ENCODE assay signal across 8 mouse cellular contexts in genomic region chr8:72548644-72549313, GRCm38 (mm10). TPM values are rescaled to one million over a fixed set of nuclear protein-coding genes. Genes with fewer than 3 reads are reported as not detected.
A peak's percentile ranks its signal among the peaks of the same experiment; 100 is the strongest.
DNase-seq lines count a peak whose midpoint lies in the region; ATAC-seq and TF ChIP-seq lines count a peak whose summit lies in the region.

No protein-coding gene starts in this region.

- H3K9me3 ChIP-seq in G1E (replicated peaks), result no peaks in the 10 kb centered on the region
- no peaks in the 10 kb centered on the region for H3K9me3 ChIP-seq in forebrain, embryonic 10.5 days
- no peaks in the 10 kb centered on the region for H3K9me3 ChIP-seq in intestine, embryonic 15.5 days
- H3K9me3 ChIP-seq in megakaryocyte, embryonic 14.5 days, result no peaks in the 10 kb centered on the region

- H3K27me3 ChIP-seq in heart, adult 2 months (ENCODE audit: control insufficient read depth, insufficient read depth, low read length), result no peaks in the 10 kb centered on the region
- H3K27me3 ChIP-seq in G1E (ENCODE audit: insufficient read depth, low read length), result no peaks in the 10 kb centered on the region
- H3K27me3 ChIP-seq in forebrain, embryonic 10.5 days (ENCODE audit: poor library complexity, severe bottlenecking), result no peaks in the 10 kb centered on the region
- no peaks in the 10 kb centered on the region for H3K27me3 ChIP-seq in intestine, embryonic 15.5 days (replicated peaks)
- no peaks in the 10 kb centered on the region for H3K27me3 ChIP-seq in megakaryocyte, embryonic 14.5 days (replicated peaks)

- ATAC-seq in G1E (ENCODE audit: extremely low read depth, insufficient number of reproducible peaks, low FRiP score, poor library complexity, severe bottlenecking), result no peak
- ATAC-seq in intestine, embryonic 15.5 days, result peak; percentile 78

- peaks cover 8% of the 10 kb centered on the region for H3K79me2 ChIP-seq in heart, adult 2 months (replicated peaks; ENCODE audit: control insufficient read depth, insufficient read depth, low read length)

- H3K27ac ChIP-seq in heart, adult 2 months, result peak overlapping the region; percentile 85
- H3K27ac ChIP-seq in forebrain, embryonic 10.5 days, result peak overlapping the region; percentile 95
- peak overlapping the region; percentile 86 for H3K27ac ChIP-seq in intestine, embryonic 15.5 days

- no peak for TF ChIP-seq CTCF in heart, adult 2 months (IDR thresholded peaks at IDR 0.05)
- TF ChIP-seq CTCF in G1E (IDR thresholded peaks at IDR 0.05; ENCODE audit: low read depth, low read length), result no peak

- 0 out of 2 replicates have a peak, but pooled peaks have one; percentile 6 for TF ChIP-seq POLR2A in heart, adult 2 months (IDR thresholded peaks at IDR 0.05; ENCODE audit: insufficient read depth, low read depth, low read length)

- H3K4me3 ChIP-seq in heart, adult 2 months, result peak overlapping the region; percentile 65
- peak overlapping the region; percentile 96 for H3K4me3 ChIP-seq in G1E (ENCODE audit: low read depth, low read length)
- peak overlapping the region; percentile 98 for H3K4me3 ChIP-seq in forebrain, embryonic 10.5 days
- H3K4me3 ChIP-seq in intestine, embryonic 15.5 days (replicated peaks), result peak overlapping the region; percentile 89
- H3K4me3 ChIP-seq in megakaryocyte, embryonic 14.5 days (replicated peaks), result peak overlapping the region; percentile 99

- peak overlapping the region; percentile 80 for H3K4me2 ChIP-seq in intestine, embryonic 15.5 days (replicated peaks)

- TF ChIP-seq EP300 in heart, adult 2 months (IDR thresholded peaks at IDR 0.05; ENCODE audit: insufficient read depth, low read depth, low read length), result no peak

- intact Hi-C loops in heart, adult 2 months (cut with DNase I), result loop anchor here (1.0 to 5.0 kb wide), 4 partner anchors 23 to 126 kb away; partner anchors contain the start of genes Cherp, Eps15l1, Slc35e1 and Smim7

- peaks cover 4% of the 10 kb centered on the region for H3K4me1 ChIP-seq in heart, adult 2 months (ENCODE audit: control insufficient read depth, insufficient read depth, low read length)
- peaks cover 42% of the 10 kb centered on the region for H3K4me1 ChIP-seq in G1E (ENCODE audit: insufficient read depth, low read depth, low read length)
- H3K4me1 ChIP-seq in forebrain, embryonic 10.5 days, result peaks cover 33% of the 10 kb centered on the region
- H3K4me1 ChIP-seq in intestine, embryonic 15.5 days (replicated peaks), result peaks cover 10% of the 10 kb centered on the region
- H3K4me1 ChIP-seq in megakaryocyte, embryonic 14.5 days, result peaks cover 78% of the 10 kb centered on the region

- H3K36me3 ChIP-seq in heart, adult 2 months (ENCODE audit: control insufficient read depth, insufficient read depth, low read length), result peaks cover 17% of the 10 kb centered on the region
- H3K36me3 ChIP-seq in G1E (replicated peaks), result peaks cover 54% of the 10 kb centered on the region
- peaks cover 28% of the 10 kb centered on the region for H3K36me3 ChIP-seq in forebrain, embryonic 10.5 days (replicated peaks)
- 0 out of 2 replicates have a peak, but pooled peaks cover 4% of the 10 kb centered on the region for H3K36me3 ChIP-seq in intestine, embryonic 15.5 days
- H3K36me3 ChIP-seq in megakaryocyte, embryonic 14.5 days (replicated peaks; ENCODE audit: low read length), result peaks cover 50% of the 10 kb centered on the region

- under 1% methylated on average over 44 of the region's 45 CpGs for WGBS in heart, adult 2 months
- WGBS in forebrain, embryonic 10.5 days, result under 1% methylated on average over 45 of the region's 45 CpGs
- WGBS in intestine, embryonic 15.5 days, result 0% methylated on average over 45 of the region's 45 CpGs

- no peak for DNase-seq in heart, adult 2 months
- DNase-seq in heart, adult 11 months, result no peak
- DNase-seq in G1E (ENCODE audit: low spot score), result peak; percentile 61
- no peak for DNase-seq in forebrain, embryonic 10.5 days (ENCODE audit: extremely low spot score, low spot score)
- no peak for DNase-seq in adrenal gland, postnatal 25 days
- DNase-seq in adrenal gland, adult 2 months, result no peak

- peak overlapping the region; percentile 80 for H3K9ac ChIP-seq in heart, adult 2 months (ENCODE audit: low read depth, low read length)
- H3K9ac ChIP-seq in intestine, embryonic 15.5 days, result peak overlapping the region; percentile 62

RNA-seq across cellular contexts. Expression of gene Med26, which starts 0.7 kb away (rescaled TPM):
- 1 to 10 TPM; 9.3 to 9.5 TPM for total RNA-seq in heart, adult 2 months (2021)
- 6.9 and 7.0 TPM in 2 replicates for polyA plus RNA-seq in heart, adult 2 months (2012; rRNA removed)
- total RNA-seq in G1E (2014; fragmentation: Nextera tagmentation) (14.8 and 17.9 TPM in 2 replicates), G1E (2017) (6.9 and 7.6 TPM in 2 replicates)
- 43.8 and 61.3 TPM in 2 replicates for polyA plus RNA-seq in G1E (2012)
- 19.4 and 20.1 TPM in 2 replicates for polyA plus RNA-seq in forebrain, embryonic 10.5 days (2016; fragmentation: Nextera tagmentation; extraction: Ambion mirVana)
- 13.1 and 14.0 TPM in 2 replicates for polyA plus RNA-seq in intestine, embryonic 15.5 days (2015; fragmentation: Nextera tagmentation; extraction: Ambion mirVana)
- 19.9 and 33.8 TPM in 2 replicates for polyA plus RNA-seq in megakaryocyte, embryonic 14.5 days (2012; ENCODE audit: insufficient read depth, low replicate concordance)
- total RNA-seq in adrenal gland, postnatal 25 days (2021), result 9.2 and 10.0 TPM in 2 replicates
- total RNA-seq in adrenal gland, adult 2 months (2021), result 1 to 10 TPM; 8.6 to 9.5 TPM
- 16.4 and 17.1 TPM in 2 replicates for polyA plus RNA-seq in adrenal gland, adult 2 months (2012; rRNA removed)

RNA-seq across cellular contexts. Expression of gene Smim7, which starts 22.1 kb away (rescaled TPM):
- 100 to 1,000 TPM; 114 to 142 TPM for total RNA-seq in heart, adult 2 months (2021)
- 53.7 and 80.1 TPM in 2 replicates for polyA plus RNA-seq in heart, adult 2 months (2012; rRNA removed)
- total RNA-seq in G1E (2014; fragmentation: Nextera tagmentation), result 26.8 and 36.6 TPM in 2 replicates
- total RNA-seq in G1E (2017), result 30.6 and 32.9 TPM in 2 replicates
- polyA plus RNA-seq in G1E (2012), result 14.3 and 15.8 TPM in 2 replicates
- 105 and 106 TPM in 2 replicates for polyA plus RNA-seq in forebrain, embryonic 10.5 days (2016; fragmentation: Nextera tagmentation; extraction: Ambion mirVana)
- polyA plus RNA-seq in intestine, embryonic 15.5 days (2015; fragmentation: Nextera tagmentation; extraction: Ambion mirVana), result 115 and 127 TPM in 2 replicates
- polyA plus RNA-seq in megakaryocyte, embryonic 14.5 days (2012; ENCODE audit: insufficient read depth, low replicate concordance), result 5.6 and 10.9 TPM in 2 replicates
- 103 and 131 TPM in 2 replicates for total RNA-seq in adrenal gland, postnatal 25 days (2021)
- total RNA-seq in adrenal gland, adult 2 months (2021), result 100 to 1,000 TPM; 102 to 142 TPM
- 27.7 and 31.6 TPM in 2 replicates for polyA plus RNA-seq in adrenal gland, adult 2 months (2012; rRNA removed)

RNA-seq across cellular contexts. Expression of gene Tmem38a, which starts 23.1 kb away (rescaled TPM):
- total RNA-seq in heart, adult 2 months (2021), result 100 to 1,000 TPM; 409 to 486 TPM
- polyA plus RNA-seq in heart, adult 2 months (2012; rRNA removed), result 611 and 917 TPM in 2 replicates
- 3.3 and 3.5 TPM in 2 replicates for total RNA-seq in G1E (2014; fragmentation: Nextera tagmentation)
- 1.6 and 2.6 TPM in 2 replicates for total RNA-seq in G1E (2017)
- polyA plus RNA-seq in G1E (2012), result 2.8 and 3.1 TPM in 2 replicates
- 8.6 and 10.4 TPM in 2 replicates for polyA plus RNA-seq in forebrain, embryonic 10.5 days (2016; fragmentation: Nextera tagmentation; extraction: Ambion mirVana)
- 12.6 and 13.3 TPM in 2 replicates for polyA plus RNA-seq in intestine, embryonic 15.5 days (2015; fragmentation: Nextera tagmentation; extraction: Ambion mirVana)
- polyA plus RNA-seq in megakaryocyte, embryonic 14.5 days (2012; ENCODE audit: insufficient read depth, low replicate concordance), result 3.5 TPM in 1 of 2 replicates, not detected in the other
- total RNA-seq in adrenal gland, postnatal 25 days (2021), result 7.5 and 11.7 TPM in 2 replicates
- 1 to 10 TPM; 6.4 to 7.8 TPM for total RNA-seq in adrenal gland, adult 2 months (2021)
- 10.9 and 13.6 TPM in 2 replicates for polyA plus RNA-seq in adrenal gland, adult 2 months (2012; rRNA removed)

RNA-seq across cellular contexts. Expression of gene Slc35e1, which starts 56.4 kb away (rescaled TPM):
- total RNA-seq in heart, adult 2 months (2021), result 10 to 100 TPM; 68.0 to 85.7 TPM
- polyA plus RNA-seq in heart, adult 2 months (2012; rRNA removed), result 83.2 and 110 TPM in 2 replicates
- 22.4 and 40.9 TPM in 2 replicates for total RNA-seq in G1E (2014; fragmentation: Nextera tagmentation)
- 22.7 and 24.5 TPM in 2 replicates for total RNA-seq in G1E (2017)
- 7.9 and 9.0 TPM in 2 replicates for polyA plus RNA-seq in G1E (2012)
- 14.0 and 15.3 TPM in 2 replicates for polyA plus RNA-seq in forebrain, embryonic 10.5 days (2016; fragmentation: Nextera tagmentation; extraction: Ambion mirVana)
- polyA plus RNA-seq in intestine, embryonic 15.5 days (2015; fragmentation: Nextera tagmentation; extraction: Ambion mirVana), result 17.3 and 19.8 TPM in 2 replicates
- 2.1 and 2.4 TPM in 2 replicates for polyA plus RNA-seq in megakaryocyte, embryonic 14.5 days (2012; ENCODE audit: insufficient read depth, low replicate concordance)
- 36.2 and 37.2 TPM in 2 replicates for total RNA-seq in adrenal gland, postnatal 25 days (2021)
- total RNA-seq in adrenal gland, adult 2 months (2021), result 10 to 100 TPM; 34.4 to 49.8 TPM
- polyA plus RNA-seq in adrenal gland, adult 2 months (2012; rRNA removed), result 69.7 and 80.0 TPM in 2 replicates

Comparison
In these comparisons a context has a peak if more than half of its experiments do, and no peak if none do; other contexts are left out.
1. RNA of gene Tmem38a, which starts 23.1 kb away (polyA plus RNA-seq): 611 to 917 TPM in heart, adult 2 months; 12.6 to 13.3 TPM in intestine, embryonic 15.5 days, 10.9 to 13.6 TPM in adrenal gland, adult 2 months, 8.6 to 10.4 TPM in forebrain, embryonic 10.5 days, 3.5 TPM in megakaryocyte, embryonic 14.5 days and 2.8 to 3.1 TPM in G1E; every median in the first group is over 10 times any median in the second.
2. Peak in every context shown above with its lines, with median percentiles within 50 percentile points of each other: H3K27ac ChIP-seq and H3K4me3 ChIP-seq.